Mouse (Mus musculus) heart, embryonic 13.5 days (tissue): ENCODE data around the gene Dlg3. TPM values are rescaled to one million over a fixed set of nuclear protein-coding genes. Genes with fewer than 3 reads are reported as not detected.

Experiments used
- polyA plus RNA-seq: library from polyadenylated mRNA; unstranded; fragments of >200 nt; fragmentation: Nextera tagmentation; extraction: Ambion mirVana; gene quantifications from 2 replicates; pipeline ENCODE4 v1.2.1, GENCODE M21; 2015

The Dlg3 gene
- polyA plus RNA-seq, 1 experiment from 2014 or later, result 1.7 TPM

Other genes with a start within 250 kb of the Dlg3 start
- not detected in 2 replicates for gene Dgat2l6, start 242.9 kb upstream of the Dlg3 start, polyA plus RNA-seq
- not detected in 2 replicates for gene Awat1, start 195.5 kb upstream of the Dlg3 start, polyA plus RNA-seq
- not detected in 2 replicates for gene P2ry4, start 172.9 kb upstream of the Dlg3 start, polyA plus RNA-seq
- gene Arr3, start 162.2 kb upstream of the Dlg3 start, polyA plus RNA-seq, result 0.70 and 2.0 TPM in 2 replicates
- gene Kif4, start 142.0 kb upstream of the Dlg3 start, polyA plus RNA-seq, result 21.1 and 22.0 TPM in 2 replicates
- gene Pdzd11, start 141.2 kb upstream of the Dlg3 start, polyA plus RNA-seq, result 88.2 and 103 TPM in 2 replicates
- 0.71 and 1.5 TPM in 2 replicates for gene Gdpd2, start 37.8 kb upstream of the Dlg3 start, polyA plus RNA-seq